Mouse (Mus musculus) ovary, postnatal 10 days (tissue): Measurements from ENCODE around the gene Phf19.

Experiments
- DNase-seq: peaks from one replicate; pipeline ENCODE4 v3.0.0; 2022; ENCODE audit warnings: low spot score

Phf19 gene

DNA sequence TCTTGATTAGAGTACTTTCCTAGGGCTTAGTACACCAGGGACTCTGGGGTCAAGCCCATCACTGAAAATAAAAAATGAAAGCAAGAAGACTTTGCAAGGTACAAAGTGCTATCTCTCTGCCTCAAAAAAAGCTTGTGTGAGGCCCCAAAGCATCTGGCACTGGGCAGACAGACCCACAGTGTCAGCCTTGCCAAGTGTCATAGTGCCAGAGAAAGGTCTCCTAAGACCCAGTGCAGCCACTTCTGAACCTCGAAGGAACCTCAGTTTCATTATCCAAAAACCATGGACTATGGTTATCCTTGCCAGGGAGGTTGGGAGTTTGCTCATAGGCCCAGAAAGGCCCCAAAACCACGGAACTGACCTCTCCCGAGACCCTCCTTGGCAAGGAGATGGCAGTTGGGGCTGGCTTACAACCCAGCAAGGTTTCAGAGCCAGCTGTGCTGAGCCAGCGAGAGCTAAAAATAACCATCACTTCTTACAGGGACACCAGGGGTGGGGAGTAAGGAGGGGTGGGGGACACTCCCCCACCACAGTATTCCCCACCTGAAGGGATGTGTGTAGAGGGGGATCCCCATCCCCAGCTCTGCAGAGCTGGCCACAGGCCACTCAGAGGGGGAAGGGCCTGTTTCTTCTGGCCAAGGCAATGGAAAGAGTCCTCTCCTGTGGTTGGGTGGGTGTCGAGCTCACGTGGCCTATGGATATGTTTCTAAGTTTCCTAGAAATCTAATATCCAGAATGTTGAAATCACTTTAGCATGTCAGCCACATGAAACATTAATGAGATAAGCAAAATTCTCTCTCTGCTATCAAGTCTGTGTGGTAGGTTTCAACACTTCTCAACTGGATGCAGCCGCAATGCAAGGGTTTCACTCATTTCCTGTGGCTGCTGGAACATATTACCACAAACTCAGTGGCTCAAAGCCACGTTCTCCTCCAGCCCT lies 24.7 kb upstream of the Phf19 start:
- DNase-seq = no peak

DNA sequence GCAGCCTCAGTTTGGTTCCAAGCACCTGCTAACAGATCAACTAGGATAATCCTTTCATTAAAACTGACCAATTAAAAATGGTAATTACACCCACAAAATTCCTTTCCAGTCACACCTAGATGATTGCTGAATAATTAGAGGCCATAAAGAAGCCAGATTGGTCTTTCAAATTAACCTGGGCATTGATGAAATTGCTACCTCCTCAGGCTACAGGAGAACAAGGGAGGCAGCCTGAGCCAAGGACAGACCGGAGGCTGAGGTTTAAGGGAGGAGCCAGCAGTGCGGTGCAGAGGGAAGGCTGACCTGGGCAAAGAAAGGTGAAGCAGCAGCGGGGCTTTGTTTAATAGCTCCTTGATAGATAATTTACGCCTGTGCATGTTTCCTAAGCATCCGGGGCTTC lies 23.6 kb upstream of the Phf19 start:
- DNase-seq = no peak

DNA sequence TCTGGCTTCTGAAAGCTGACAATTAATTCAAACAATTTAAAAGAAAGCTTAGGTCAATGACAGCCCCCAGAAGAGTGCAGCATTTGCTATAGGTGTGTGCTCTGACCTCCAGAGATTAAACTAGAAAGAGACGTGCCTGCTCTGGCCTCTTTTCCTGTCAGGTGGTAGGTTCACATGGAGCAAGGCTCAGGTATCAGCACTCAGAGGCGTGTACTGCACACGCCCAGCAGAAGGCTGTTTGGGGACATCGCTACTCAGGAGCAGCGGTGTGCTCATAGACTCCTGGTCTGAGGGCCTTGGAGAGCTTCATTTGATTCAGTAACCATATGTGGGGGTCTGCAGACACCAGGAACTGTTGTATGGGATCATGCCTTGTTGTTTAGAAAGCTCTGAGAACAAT lies 13.5 kb upstream of the Phf19 start:
- no peak for DNase-seq

DNA sequence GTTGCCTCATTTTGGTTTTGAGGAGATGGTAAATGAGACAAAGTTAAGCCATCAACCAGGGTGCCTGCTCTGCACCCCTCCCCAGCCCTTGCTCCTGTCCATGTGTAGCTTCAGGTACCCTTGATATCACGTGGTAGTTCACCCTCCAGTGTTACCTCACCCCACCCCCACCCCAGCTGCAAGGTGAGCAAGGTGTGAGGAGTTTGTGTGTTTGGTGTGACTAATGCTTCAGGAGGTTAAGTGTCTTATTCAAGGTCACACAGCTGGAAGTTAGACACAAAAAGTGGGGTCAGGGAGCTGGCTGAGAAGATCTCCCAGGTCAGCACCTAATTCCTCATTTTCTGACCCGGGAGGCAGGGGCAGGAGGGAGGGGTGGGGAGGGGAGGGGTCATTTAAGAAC lies 8.9 kb upstream of the Phf19 start:
- DNase-seq = no peak

DNA sequence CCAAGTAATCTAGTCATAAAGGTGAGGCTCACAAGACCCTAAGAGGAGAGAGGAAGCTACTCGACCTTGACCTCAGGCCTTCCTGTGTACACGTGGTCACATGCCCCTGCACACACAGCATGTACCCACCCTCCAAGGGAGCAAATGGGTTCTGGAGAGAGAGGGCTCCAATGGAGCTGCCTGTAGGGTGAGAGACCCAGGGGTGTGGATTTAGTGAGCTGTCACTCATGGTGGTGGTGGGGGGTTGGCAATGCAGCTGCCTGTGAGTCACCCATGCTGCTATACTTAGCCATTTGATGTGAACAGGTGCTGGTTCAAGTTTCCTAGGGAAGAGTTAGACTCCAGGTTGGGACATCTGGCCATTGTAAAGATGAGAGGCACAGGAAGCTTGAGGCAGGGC lies 6.3 kb upstream of the Phf19 start:
- DNase-seq = no peak

DNA sequence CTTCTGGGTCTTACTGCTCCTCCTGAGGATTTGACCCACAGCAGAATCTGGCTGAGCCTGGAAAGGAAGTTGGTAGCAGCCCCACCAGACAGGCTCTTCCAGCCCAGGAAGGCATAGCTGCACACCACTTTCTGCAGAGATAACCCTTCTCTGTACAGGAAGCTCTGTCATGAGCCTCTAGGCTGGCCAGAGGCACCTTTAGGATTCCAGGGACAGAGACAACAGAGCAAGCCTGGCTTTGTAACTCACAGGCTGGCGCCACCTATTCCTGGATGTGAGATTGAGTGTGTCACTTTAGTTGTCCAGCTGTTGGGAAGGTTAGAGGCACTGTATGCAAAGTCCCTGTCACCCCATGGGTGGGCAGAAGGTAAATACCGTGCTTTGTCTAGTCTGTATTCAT lies 1.3 kb upstream of the Phf19 start:
- no peak for DNase-seq

DNA sequence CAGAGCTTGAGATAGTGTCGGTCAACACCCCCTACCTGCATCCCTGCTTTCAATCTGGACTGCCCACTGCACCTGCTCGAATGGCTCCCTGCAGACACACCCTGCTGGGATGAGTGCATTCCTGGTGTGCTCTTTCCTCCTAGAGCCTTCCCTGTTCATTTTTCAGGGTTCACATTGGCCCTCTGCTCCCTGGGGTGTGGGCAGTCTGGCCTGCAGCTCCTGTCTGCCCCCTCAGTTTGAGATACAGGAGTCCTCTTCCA lies 927 bp upstream of the Phf19 start:
- no peak for DNase-seq

DNA sequence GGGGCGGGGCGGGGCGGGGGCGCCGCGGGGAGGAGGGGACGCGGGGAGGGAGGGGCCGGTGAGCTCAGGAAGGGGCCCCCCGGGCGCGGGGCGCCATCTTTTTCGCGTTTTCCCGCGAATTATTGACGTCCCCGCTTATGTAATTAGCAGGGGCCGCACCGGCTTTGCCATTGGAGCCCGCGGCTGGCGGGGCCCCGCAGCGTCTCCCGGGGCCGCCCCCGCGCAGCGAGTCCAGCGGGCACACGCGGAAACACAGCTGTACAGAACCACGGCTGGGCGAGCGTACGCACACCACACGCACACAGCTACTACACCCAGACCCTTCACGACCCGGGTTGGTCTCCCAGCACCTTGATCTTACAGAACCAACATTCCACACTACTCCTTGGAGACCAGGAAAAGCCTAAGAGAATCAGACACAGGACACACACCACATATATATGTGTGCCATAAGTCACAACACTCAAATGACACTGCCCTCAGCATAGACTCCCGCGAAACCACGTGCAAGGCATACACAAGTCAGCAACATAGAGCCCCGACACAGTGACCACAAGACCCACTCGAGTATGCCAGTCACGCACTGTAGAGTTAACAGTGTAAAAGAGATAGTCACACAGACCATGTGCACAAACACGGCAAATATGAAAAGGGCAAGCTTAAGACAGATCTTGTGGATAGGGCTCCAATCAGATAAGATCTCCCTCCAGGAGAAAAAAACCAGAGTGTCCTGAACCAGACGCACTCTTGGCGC lies 420 bp upstream of the Phf19 start:
- DNase-seq = no peak

DNA sequence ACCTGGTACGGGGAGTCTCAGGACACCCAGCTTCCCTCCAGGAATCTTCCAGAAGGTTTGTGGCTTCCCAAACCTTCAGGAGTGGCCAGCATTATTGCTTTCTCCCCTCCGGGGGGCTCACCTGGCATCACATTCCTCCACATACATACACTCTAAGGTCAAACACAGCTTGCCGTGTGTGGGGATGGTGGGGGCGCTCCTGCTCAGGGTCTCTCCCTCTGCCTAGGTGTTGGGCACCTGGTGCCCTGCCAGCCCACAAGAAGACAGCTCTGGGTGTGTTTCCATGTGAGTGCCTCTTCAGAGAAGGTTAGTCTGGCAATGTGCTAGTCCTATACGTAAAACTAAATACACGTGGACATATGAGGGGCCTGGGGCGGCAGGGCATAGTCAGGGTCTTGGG lies 1.2 kb downstream of the Phf19 start:
- no peak for DNase-seq

DNA sequence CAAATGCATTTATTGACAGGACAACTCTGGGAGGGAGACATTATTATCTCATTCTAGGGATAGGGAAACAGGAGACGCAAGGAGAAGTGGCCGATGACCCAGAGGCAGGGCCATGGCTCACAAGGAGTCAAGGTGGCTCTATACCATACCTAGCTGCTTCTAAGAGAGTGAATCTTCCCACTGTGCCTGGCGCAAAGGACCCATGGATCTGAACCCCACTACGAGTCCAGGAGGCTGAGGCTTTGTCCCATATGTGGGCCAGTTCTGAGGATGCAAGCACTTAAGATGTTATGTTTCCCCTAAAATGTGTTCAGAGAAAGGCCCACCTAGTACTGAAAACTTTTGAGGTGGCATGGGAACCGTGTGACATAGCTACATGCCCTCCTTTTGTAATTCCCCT lies 2.0 kb downstream of the Phf19 start:
- DNase-seq = no peak

DNA sequence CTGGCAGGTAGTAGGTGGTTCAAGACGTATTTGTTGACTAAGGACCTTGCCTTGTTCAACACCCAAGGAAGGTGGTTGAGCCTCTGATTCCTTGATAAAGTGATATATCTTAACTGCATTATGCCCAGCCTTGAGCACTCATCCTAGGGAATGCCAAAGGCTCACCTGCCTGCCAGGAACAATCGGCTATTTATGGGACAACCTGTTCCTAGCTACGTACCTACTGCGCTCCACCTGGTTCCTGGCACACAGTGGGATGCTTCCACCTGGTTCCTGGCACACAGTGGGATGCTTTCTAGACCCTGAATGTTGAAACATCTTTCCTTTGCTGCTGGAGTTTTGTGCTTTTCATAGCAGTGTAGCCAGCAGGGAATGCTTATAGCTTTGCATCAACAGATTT lies 4.1 kb downstream of the Phf19 start:
- DNase-seq = no peak

DNA sequence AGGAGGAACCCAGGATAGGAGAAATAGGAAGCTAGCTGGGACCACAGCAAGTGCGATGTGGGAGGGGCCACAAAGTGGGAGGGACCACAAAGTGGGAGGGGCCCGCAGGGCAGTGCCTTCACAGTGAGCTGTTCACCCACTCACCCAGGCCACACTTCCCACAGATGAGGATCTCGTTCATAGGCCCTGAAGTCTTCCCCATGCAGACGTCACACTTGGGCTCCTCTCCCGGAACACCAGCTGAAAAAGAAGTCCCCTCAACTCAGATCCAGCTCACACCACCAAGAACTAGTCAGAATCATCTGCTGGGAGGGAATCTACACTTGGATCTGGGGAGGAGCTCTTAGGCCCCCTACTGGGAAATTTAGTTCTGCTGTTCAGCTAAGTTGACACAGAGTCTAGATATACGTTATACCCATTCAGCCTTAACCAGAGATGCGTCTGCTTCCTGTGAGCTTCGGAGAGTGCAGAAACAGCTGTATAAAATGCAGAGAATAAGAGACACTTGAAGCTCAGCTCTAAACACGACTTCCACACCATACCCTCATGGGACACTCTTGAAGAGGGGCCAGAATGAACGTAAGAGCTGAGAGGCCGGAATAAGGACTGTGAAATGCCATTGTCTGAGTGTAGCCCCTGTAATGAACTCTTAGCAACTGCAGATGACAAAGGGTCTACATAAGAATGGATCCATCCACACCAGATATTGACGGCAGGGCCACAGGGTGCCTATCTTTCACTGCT lies 6.8 kb downstream of the Phf19 start:
- no peak for DNase-seq

DNA sequence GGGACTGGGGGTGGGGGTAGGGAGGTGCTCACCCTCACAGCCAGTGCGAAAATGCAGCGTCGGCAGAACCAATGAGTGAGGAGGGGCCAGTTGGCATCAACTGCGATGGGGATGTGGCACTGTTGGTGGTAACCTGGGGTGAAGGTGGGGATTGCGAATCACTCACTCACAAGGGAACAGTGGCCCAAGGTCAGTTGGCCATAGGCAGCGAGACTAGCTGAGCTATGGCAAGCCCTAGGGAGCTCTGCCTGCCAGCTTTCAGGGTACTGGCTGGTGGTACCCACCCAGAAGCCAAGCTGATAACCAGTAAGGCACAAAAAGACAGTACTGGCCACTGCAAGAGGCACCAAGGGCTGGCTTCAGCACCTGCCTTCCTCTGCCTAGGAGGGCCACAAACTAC lies 7.4 kb downstream of the Phf19 start:
- DNase-seq = no peak

DNA sequence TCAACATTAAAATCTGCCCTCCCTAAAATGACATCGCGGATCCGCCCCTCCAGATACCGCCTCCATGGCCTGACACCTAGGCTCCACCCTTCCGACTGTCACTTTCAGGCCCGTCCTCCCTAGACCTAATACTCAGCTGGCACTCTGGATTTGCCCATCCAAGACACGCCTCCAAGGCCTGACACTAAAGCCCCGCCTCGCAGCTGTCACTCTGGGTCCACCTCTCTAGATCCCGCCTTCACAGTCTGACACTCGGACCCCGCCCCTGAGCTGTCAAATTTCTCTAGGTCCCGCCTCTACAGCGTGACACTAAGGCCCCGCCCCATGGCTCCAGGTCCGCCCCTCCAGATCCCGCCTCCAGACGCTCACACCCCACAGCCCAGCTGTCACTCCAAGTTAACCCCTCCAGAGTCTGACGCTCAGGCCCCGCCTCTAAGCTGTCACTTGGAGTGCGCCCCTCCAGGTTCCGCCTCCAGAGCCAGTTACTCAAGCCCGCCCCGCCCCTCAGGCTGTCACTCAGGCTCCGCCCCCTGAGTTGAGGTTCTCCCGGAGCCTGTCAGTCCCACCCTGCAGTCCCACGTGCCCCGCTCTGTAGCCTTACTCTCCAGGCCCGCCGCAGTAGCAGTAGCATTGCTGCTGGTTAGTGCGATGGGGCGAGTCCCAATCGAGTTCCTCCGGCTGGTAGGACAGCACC lies 8.8 kb downstream of the Phf19 start:
- DNase-seq = peak; percentile 84

DNA sequence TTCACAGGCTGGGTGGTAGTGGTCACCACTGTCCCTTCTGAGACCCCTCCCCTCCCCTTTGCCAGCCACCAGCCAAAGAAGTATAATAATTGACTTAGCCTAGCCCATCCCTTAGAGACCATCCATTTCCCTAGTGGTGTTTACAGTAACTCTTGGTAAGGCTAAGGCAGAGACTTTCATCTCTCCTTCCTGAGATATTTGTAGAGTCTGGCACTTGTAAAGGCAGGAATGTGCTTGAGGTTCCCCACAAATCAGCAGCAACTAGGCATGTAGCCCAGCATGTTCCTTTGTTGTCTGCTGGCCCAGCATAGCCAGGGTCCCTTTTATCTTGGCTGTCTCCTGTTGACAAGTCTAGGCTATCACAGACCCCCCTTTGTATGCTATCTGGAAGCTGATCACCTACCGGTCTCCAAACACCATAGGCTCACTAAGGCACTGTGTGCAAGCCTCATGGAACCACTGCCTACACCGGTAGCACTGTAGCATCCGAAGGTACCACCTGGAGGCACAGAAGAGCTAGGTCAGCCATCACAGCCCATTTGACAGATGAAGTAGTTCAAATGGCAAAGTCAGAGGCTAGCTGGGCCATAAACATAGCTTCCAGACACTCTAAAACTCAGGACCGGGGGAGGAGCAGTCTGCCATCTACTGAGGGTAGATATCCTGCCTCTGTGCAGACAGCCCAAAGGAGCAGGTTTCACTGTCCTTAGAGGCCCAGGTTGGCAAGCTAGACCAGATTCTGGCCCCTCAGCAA lies 10.0 kb downstream of the Phf19 start:
- no peak for DNase-seq

DNA sequence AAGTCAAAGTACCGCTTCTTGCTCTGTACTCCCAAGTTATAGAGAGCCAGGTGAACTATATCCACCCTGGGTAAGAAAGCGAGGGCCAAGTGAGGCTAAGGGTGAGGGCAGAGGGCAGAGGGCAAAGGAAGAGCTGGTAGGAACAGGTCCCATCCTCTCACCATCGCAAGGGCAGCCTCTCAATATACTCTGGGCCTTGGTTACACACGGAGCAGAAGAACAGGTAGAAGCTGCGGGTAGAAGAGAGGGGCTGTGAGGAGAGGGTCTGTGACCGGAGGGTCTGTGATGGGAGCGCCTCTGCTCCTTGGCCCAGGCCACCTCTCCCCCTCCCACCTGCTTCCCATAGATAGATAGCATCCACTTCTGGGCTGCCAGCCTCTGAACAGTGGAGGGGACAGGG lies 10.6 kb downstream of the Phf19 start:
- DNase-seq = no peak

DNA sequence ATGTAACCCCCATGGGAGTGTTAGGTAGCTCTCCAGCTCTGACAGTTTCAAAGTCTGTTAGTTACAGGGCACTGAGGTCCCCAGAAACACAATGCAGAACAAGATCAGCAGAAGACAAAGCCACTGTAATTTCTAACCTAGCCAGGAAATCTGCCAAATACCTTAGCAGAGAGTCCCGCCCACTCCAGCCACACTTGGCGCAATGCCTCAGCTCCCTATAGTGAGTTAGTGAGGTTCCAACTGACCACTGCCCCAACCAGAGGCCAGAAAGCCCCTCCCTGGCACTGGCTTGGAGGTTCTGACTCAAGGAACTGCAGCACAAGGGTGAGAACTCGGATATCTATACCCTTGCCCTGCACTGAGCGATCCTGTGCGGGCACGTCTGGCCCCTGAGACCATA lies 11.1 kb downstream of the Phf19 start:
- DNase-seq = no peak

DNA sequence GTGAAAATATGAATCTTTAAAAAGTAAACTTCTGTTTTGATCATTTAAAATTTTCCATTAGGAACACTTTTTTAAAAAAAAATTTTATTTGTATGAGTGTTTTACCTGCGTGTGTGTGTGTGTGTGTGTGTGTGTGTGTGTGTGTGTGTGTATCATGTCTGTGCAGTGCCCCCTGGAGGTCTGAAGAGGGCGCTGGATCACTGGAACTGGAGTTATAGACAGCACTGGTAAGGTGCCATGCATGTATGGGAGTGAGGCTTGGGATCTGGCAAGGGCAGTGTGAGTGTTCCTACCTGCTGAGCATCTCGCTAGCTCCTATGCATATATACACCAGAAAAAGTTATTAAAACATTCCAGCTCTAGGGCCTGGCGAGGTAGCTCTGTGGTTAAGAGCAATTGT lies 12.1 kb downstream of the Phf19 start:
- DNase-seq = no peak

DNA sequence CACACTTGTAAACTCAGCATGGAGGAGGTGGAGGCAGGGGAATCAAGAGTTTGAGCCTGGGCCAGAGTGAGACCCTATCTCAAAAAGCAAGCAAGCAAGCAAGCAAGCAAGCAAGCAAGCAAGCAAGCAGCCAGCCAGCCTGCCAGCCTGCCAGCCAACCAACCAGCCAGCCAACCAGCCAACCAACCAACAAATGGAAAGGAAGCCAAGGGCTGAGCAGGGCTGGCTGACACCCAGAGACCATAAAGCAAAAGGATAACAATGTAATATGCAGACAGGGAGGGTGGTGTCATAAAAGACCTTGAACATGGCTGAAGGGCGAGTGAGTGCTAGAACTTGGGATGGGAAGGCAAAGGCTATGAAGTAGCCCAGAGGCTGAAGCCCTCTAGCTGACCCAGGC lies 13.4 kb downstream of the Phf19 start:
- no peak for DNase-seq

DNA sequence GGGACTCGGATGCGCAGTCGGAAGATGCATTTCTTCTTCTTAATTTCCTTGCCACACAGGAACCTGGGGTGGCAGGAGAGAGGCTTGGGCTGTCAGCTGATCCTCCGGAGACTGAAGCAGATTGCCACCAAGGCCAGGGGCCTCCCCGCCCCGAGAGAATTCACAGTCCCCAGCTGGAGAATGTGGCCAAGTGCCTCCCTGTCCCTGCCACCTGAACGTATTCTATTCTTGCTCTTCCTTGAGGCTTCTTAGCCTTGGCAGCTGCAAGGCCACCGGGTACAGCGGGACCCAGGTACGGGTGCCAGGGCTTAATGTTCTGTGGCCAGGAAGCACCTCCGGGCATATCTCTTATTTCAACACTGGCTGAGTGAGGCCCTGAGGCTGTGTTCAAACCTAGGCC lies 14.1 kb downstream of the Phf19 start:
- DNase-seq = no peak

DNA sequence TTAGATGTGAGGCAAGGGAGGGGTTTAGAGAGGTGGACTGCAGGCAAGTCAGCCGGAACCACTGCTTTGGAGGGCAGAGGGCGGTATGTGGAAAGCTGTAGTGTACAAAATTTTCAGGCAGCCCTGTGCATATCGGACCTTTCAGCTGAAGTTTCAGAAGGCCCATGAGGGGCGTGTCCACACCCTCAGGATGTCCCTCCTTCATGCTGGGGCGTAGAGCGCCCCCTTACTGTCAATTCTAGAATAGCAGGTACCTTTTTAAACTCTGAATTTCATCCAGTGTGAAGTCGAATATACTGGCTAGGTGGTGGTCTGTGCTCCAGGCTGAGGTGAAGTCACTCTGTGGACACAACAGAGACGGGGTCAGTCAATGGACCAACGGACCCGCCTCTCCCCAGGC lies 16.0 kb downstream of the Phf19 start:
- no peak for DNase-seq
